Mouse (Mus musculus): ENCODE measurements at regions not wholly inside any gene's neighbourhood (a gene's known extent, or its start where the extent isn't known, plus 50 kb on each side); places are given as distances from the start of the nearest gene placed in this dataset.

DNA sequence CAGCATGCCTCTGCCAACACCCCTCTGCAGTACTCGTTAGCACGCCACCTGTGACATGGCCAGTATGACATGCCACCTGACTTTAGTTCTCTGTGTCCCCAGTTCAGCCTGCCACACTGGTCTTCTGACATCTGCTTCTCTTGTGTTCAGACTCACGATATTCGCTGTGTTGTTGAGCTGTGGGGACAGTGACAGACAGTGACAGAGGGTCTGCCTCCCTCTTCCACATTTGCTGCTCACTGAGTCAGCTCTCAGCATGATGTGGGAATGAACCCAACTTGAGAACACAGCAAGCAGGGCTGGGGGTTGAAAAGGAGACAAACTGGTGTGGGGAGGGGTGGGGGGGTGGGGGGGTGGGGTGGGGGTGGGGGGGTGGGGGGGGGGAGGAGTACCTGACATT lies 91.0 kb downstream of the Fam43a start:
- peaks cover 4% of the 10 kb centered on the region; the same call in 1 of the 2 replicates for H3K9me3 ChIP-seq (ENCODE audit: low read length)
- no peak overlapping the region for H3K4me3 ChIP-seq (replicated peaks; ENCODE audit: low read length)
- no peaks in the 10 kb centered on the region for H3K27me3 ChIP-seq (ENCODE audit: insufficient read depth, low read length)
- H3K36me3 ChIP-seq (ENCODE audit: insufficient read depth, low read length) = peaks cover 5% of the 10 kb centered on the region
- TF ChIP-seq POU5F1 (IDR thresholded peaks at IDR 0.05; ENCODE audit: borderline replicate concordance, low read length) = no peak
- no peak for TF ChIP-seq NANOG (IDR thresholded peaks at IDR 0.05; ENCODE audit: borderline replicate concordance, low read length)
- no peak for TF ChIP-seq CTCF (conservative IDR thresholded peaks at IDR 0.05; ENCODE audit: low read length)
- peaks cover 76% of the 10 kb centered on the region for H3K4me1 ChIP-seq (replicated peaks; ENCODE audit: low read depth, low read length)

DNA sequence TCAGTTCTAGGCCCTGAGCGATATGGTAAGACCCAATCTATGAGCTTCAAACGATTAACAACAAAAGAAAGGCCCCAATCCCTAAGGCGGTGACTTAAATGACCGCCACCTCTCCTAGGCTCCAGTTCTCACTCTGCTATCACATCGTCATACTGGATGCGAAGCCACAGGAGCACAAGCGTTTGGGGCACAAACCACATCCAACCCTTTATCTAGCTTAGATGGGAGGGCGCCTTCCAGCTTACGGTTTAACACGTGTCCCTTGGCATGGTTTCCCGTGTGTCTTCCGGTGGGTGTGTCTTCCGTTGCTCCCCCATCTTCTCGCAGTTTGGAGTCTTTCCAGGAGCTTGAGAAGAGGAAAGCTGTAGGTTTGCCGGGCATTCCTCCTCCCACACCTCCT lies 92.4 kb downstream of the Fam43a start:
- peaks cover 11% of the 10 kb centered on the region for H3K9me3 ChIP-seq (ENCODE audit: low read length)
- H3K27me3 ChIP-seq (ENCODE audit: insufficient read depth, low read length) = no peaks in the 10 kb centered on the region
- H3K4me1 ChIP-seq (replicated peaks; ENCODE audit: low read depth, low read length) = peaks cover 81% of the 10 kb centered on the region

DNA sequence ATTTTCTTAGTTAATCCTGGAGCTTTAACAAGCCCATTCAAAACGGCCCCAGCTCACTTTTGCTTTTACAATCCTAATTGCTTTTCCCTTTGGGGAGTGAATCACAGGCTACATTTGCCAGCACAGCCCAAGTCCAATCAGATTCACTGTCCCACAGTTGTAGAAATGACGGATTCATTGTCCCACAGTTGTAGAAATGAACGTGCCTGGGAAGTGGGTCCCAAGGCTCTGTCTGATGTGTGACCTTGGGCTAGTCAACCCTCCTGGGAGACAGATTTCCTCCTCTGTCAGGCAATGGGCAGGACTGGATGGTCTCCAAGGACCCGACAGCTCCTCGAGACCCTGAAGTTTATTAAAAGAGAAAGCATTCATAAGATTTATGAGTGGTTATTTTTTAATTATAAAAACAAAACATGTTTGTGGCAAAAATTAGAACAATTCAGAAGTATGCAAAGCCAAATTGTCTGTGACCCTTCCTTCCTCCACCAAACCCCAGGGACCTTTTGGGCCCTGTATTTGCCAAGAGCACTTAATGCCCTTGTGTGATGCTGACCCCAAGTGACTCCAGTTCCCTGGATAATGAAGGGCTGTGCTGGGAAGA lies 93.1 kb downstream of the Fam43a start:
- TF ChIP-seq POU5F1 (IDR thresholded peaks at IDR 0.05; ENCODE audit: borderline replicate concordance, low read length) = no peak
- TF ChIP-seq CTCF (conservative IDR thresholded peaks at IDR 0.05; ENCODE audit: low read length) = no peak
- peak; percentile 14; the same call in 1 of the 2 replicates for TF ChIP-seq NANOG (IDR thresholded peaks at IDR 0.05; ENCODE audit: borderline replicate concordance, low read length)

More for the DNA sequence above, 92.4 kb downstream of the Fam43a start:
- no peak for TF ChIP-seq CTCF (conservative IDR thresholded peaks at IDR 0.05; ENCODE audit: low read length)
- TF ChIP-seq POU5F1 (IDR thresholded peaks at IDR 0.05; ENCODE audit: borderline replicate concordance, low read length) = no peak
- TF ChIP-seq NANOG (IDR thresholded peaks at IDR 0.05; ENCODE audit: borderline replicate concordance, low read length) = no peak
- H3K4me3 ChIP-seq (replicated peaks; ENCODE audit: low read length) = peak overlapping the region; percentile 49
- H3K36me3 ChIP-seq (ENCODE audit: insufficient read depth, low read length) = peaks cover 14% of the 10 kb centered on the region

DNA sequence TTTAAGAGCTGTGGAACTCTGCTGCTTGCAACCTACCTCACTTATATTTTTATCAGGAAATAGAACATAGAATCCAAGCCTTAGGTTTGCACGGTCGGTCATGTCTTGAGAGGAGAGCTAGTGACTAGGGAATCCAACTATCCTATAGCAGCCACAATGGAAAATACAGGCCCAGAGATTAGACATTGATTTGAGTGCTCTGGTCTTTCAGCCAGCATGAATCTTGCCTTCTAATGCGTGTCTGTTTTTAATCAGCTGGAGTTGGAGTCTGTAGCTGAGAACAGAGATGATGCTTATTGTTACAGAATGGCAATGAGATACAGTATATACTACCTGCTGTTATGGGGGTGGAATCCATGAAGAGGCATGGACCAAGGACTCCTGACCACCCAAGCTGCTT lies 93.7 kb downstream of the Fam43a start:
- TF ChIP-seq POU5F1 (IDR thresholded peaks at IDR 0.05; ENCODE audit: borderline replicate concordance, low read length) (no peak), CTCF (conservative IDR thresholded peaks at IDR 0.05; ENCODE audit: low read length) (no peak), NANOG (IDR thresholded peaks at IDR 0.05; ENCODE audit: borderline replicate concordance, low read length) (no peak)
- Histone ChIP-seq H3K9me3 (ENCODE audit: low read length) (peaks cover 11% of the 10 kb centered on the region), H3K4me1 (replicated peaks; ENCODE audit: low read depth, low read length) (peaks cover 69% of the 10 kb centered on the region)

More for the DNA sequence above, 93.1 kb downstream of the Fam43a start:
- no peaks in the 10 kb centered on the region for H3K27me3 ChIP-seq (ENCODE audit: insufficient read depth, low read length)
- H3K9me3 ChIP-seq (ENCODE audit: low read length) = peaks cover 11% of the 10 kb centered on the region
- peaks cover 21% of the 10 kb centered on the region for H3K36me3 ChIP-seq (ENCODE audit: insufficient read depth, low read length)
- H3K4me1 ChIP-seq (replicated peaks; ENCODE audit: low read depth, low read length) = peaks cover 74% of the 10 kb centered on the region
- peak overlapping the region; percentile 49 for H3K4me3 ChIP-seq (replicated peaks; ENCODE audit: low read length)

DNA sequence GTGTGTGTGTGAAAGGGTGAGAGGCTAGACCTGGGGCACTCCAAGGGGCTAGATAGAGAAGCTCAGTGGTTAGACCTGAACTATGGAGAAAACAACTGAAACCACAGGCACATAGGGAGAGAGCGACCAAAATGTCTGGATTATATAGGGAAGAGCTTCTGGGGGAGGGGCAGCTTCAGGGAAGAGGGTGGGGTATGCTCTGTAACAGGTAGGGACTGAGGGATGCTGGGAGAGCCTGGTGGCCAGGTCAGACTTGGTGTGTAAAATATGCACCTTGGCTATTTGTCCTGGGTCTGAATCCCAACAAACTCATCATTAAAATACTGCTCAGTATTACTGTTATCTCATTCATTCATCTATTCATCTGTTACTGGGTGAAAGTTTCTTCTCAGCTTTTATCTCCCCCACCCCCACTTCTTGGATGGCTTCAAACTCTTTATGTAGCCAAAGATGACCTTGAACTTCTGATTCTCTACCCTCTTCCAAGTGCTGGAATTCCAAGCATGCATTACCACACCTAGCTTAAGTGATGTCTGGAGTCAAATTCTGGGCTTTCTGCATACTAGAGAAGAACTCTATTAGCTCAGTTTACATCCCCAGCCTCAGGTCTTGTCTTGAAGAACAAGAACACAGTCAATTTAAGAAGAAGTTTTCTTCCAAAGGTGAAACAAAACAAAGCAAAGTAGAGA lies 94.5 kb downstream of the Fam43a start:
- H3K4me3 ChIP-seq (replicated peaks; ENCODE audit: low read length) = 0 out of 2 replicates have a peak overlapping the region, but pooled peaks have one; percentile 17
- H3K4me1 ChIP-seq (replicated peaks; ENCODE audit: low read depth, low read length) = peaks cover 65% of the 10 kb centered on the region
- H3K27me3 ChIP-seq (ENCODE audit: insufficient read depth, low read length) = no peaks in the 10 kb centered on the region
- TF ChIP-seq CTCF (conservative IDR thresholded peaks at IDR 0.05; ENCODE audit: low read length) = no peak
- no peak for TF ChIP-seq POU5F1 (IDR thresholded peaks at IDR 0.05; ENCODE audit: borderline replicate concordance, low read length)
- peak; percentile 68; the same call in 1 of the 2 replicates for TF ChIP-seq NANOG (IDR thresholded peaks at IDR 0.05; ENCODE audit: borderline replicate concordance, low read length)
- peaks cover 11% of the 10 kb centered on the region for H3K9me3 ChIP-seq (ENCODE audit: low read length)
- H3K36me3 ChIP-seq (ENCODE audit: insufficient read depth, low read length) = peaks cover 25% of the 10 kb centered on the region

More for the DNA sequence above, 93.7 kb downstream of the Fam43a start:
- no peaks in the 10 kb centered on the region for H3K27me3 ChIP-seq (ENCODE audit: insufficient read depth, low read length)
- peaks cover 21% of the 10 kb centered on the region for H3K36me3 ChIP-seq (ENCODE audit: insufficient read depth, low read length)
- H3K4me3 ChIP-seq (replicated peaks; ENCODE audit: low read length) = peak overlapping the region; percentile 17; the same call in 1 of the 2 replicates

DNA sequence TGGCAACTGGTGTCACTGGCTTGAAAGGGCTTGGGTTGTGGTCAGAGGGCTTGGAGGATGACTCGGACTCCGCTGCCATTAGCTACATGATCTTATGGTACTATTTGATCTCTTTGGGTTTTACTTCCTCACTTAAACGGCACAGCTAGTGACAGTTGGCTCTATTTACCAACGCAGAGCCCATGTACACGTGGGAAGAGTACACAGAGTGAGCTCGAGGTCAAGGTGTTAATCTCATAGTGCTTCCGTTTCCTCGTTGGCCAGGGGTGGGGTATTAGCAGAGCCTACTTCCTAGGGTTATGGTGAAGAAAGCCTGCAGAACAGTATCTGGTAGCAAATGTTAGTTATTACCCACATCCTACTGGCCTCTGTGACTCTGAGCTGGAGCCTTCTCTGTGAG lies 96.2 kb downstream of the Fam43a start:
- no peaks in the 10 kb centered on the region for H3K27me3 ChIP-seq (ENCODE audit: insufficient read depth, low read length)
- peaks cover 11% of the 10 kb centered on the region for H3K9me3 ChIP-seq (ENCODE audit: low read length)
- peaks cover 31% of the 10 kb centered on the region for H3K36me3 ChIP-seq (ENCODE audit: insufficient read depth, low read length)
- TF ChIP-seq CTCF (conservative IDR thresholded peaks at IDR 0.05; ENCODE audit: low read length) (no peak), POU5F1 (IDR thresholded peaks at IDR 0.05; ENCODE audit: borderline replicate concordance, low read length) (no peak), NANOG (IDR thresholded peaks at IDR 0.05; ENCODE audit: borderline replicate concordance, low read length) (no peak)
- no peak overlapping the region for H3K4me3 ChIP-seq (replicated peaks; ENCODE audit: low read length)
- H3K4me1 ChIP-seq (replicated peaks; ENCODE audit: low read depth, low read length) = peaks cover 54% of the 10 kb centered on the region

DNA sequence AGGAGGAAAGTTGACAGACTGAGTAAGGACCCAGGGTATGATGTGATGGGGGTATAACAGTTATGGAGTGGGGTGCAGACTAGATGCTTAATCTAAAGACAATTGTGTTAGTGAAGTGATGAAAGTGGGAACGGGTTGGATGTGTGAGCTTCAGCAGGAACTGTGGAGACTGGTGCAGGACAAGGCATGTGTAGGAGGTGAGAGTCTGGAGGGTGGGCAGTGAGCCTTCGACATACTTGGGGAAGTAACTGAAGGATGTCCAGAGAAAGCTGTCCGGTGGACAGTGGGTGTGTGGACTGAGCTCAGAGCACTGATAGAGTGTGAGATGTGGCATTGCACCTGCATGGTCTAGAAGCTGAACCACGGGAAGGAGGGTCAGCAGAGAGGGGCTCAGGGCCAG lies 97.7 kb downstream of the Fam43a start:
- TF ChIP-seq POU5F1 (IDR thresholded peaks at IDR 0.05; ENCODE audit: borderline replicate concordance, low read length) = no peak
- no peak for TF ChIP-seq NANOG (IDR thresholded peaks at IDR 0.05; ENCODE audit: borderline replicate concordance, low read length)
- TF ChIP-seq CTCF (conservative IDR thresholded peaks at IDR 0.05; ENCODE audit: low read length) = no peak
- Histone ChIP-seq H3K4me1 (replicated peaks; ENCODE audit: low read depth, low read length) (peaks cover 41% of the 10 kb centered on the region), H3K9me3 (ENCODE audit: low read length) (peaks cover 11% of the 10 kb centered on the region), H3K27me3 (ENCODE audit: insufficient read depth, low read length) (no peaks in the 10 kb centered on the region), H3K4me3 (replicated peaks; ENCODE audit: low read length) (no peak overlapping the region), H3K36me3 (ENCODE audit: insufficient read depth, low read length) (peaks cover 33% of the 10 kb centered on the region)

DNA sequence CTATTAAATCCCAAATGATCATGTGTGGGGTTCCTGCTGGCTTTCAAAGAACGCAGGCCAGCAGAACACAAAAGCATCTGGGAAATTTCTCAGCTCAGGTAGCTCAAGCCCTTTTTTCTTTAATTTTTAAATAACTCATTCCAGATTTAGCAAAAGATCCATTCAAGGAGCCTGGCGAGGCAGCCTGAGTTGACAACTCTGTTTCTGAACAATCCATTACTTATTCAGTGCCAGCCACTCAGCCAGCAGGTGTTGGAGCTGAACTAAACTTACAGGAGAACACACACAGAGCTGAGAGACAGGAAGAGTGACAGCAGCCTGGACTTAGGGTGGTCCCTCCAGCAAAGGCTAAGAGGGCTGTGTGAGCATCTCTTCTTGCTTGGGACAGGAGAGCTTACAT lies 98.3 kb downstream of the Fam43a start:
- Histone ChIP-seq H3K27me3 (ENCODE audit: insufficient read depth, low read length) (no peaks in the 10 kb centered on the region), H3K36me3 (ENCODE audit: insufficient read depth, low read length) (peaks cover 33% of the 10 kb centered on the region), H3K9me3 (ENCODE audit: low read length) (peaks cover 11% of the 10 kb centered on the region), H3K4me3 (replicated peaks; ENCODE audit: low read length) (no peak overlapping the region), H3K4me1 (replicated peaks; ENCODE audit: low read depth, low read length) (peaks cover 35% of the 10 kb centered on the region)
- TF ChIP-seq NANOG (IDR thresholded peaks at IDR 0.05; ENCODE audit: borderline replicate concordance, low read length) = no peak
- TF ChIP-seq POU5F1 (IDR thresholded peaks at IDR 0.05; ENCODE audit: borderline replicate concordance, low read length) = no peak
- TF ChIP-seq CTCF (conservative IDR thresholded peaks at IDR 0.05; ENCODE audit: low read length) = no peak
